Mouse (Mus musculus) brain, embryonic 14.5 days (tissue): ENCODE results near the gene Wsb2.

ENCODE experiments used
- CTCF ChIP-seq: fragments of 200-500 bp; IDR thresholded peaks from 2 replicates; pipeline ENCODE4 v1.5.1; 2012; ENCODE audit warnings: inconsistent platforms, mild to moderate bottlenecking, moderate library complexity, borderline replicate concordance; ENCODE audit not compliant: insufficient read depth, insufficient read length; ENCODE audit errors: extremely low read depth
- POLR2A ChIP-seq: fragments of 200-500 bp; IDR thresholded peaks from 2 replicates; pipeline ENCODE4 v1.6.1; 2012; ENCODE audit warnings: mild to moderate bottlenecking, inconsistent platforms, borderline replicate concordance; ENCODE audit not compliant: poor library complexity, insufficient read depth, insufficient read length, severe bottlenecking; ENCODE audit errors: extremely low read depth

GRCm38 (mm10) chr5:117408216-117408615 is 51.1 kb downstream of the Wsb2 start:
- TF ChIP-seq CTCF = peak; percentile 43; the same call in 1 of the 2 replicates
- TF ChIP-seq POLR2A = no peak
